Mouse (Mus musculus) WW6 (cell line): ENCODE results near the gene Auh.

Source experiments
- DNase-seq: peaks from one replicate; pipeline ENCODE4 v3.0.0-alpha.2; 2013; ENCODE audit warnings: low read depth, low spot score

Gene Auh

DNA sequence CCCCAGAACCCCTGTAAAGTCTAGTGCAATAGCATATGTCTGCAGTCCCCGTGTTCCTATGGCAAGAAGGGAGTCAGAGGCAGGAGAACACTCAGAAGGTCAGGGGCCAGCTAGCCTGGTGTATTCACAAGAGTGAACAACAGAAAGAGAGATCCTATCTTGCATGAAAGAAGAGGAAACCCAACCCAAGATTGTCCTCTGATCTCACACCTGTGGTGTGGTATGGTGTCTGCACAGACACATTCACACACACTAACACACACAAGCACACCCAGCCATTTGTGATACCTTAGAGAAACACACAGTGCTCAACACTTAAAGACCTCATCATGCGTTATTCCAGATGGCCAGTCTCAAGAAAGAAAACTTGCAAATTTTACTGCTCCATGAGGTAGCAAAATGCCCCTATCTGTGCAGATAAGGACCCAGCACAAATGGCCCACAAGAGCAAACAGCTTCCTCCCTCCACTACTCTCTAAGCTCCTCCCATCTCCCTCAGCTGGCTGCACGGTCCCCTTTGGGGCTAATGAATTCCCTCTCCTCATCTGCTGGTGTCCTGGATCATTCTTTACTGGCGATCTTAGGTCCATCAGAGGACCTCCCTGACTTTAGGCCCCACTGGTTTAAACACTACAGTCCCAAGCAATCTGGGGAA lies 128.7 kb downstream of the Auh start:
- DNase-seq, result no peak

DNA sequence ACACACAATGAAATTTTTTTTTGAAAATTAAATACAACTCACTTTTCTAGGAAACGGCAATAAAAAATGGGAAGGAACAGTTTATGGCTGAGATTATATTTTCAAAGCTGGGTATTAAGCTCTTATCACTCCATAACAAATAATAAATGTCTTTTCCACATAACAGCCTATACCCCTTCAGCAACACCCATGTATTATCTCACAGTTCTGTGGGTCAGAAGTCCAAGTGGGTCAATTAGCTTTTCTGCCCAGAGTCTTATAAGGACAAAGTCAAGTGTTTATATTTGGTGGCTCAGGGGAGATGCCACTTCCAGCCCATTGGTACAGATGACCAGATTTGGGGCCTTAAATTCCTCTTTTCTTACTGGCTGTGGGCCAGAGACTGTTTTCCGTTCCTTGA lies 129.4 kb downstream of the Auh start:
- no peak for DNase-seq

DNA sequence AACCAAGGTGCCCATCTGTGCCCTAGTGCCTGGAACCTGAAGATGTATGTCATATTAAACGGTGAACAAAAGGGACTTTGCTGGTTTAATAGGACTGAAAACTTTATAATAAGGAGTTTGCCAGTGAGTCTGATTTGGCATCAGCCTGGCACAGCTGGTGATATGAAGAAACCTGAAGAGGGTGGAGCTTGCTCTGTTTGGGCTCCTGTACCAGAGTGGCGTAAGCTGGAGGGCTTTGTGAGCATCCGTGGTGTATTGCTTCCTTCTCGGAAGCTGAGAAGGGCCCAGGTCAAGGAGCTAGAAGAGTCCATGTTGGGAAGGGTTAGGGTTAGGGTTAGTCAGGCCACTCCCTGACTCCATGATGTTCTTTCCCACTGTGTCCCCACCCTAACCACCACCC lies 135.2 kb downstream of the Auh start:
- DNase-seq, result no peak

GRCm38 (mm10) chr13:52793434-52793989 lies 136.0 kb downstream of the Auh start:
- no peak for DNase-seq

- no peak for DNase-seq
These were observed 137.1 kb downstream of the Auh start for GRCm38 (mm10) chr13:52792242-52792844.

- no peak for DNase-seq
These were observed 138.6 kb downstream of the Auh start for GRCm38 (mm10) chr13:52790894-52791293.
